Mouse (Mus musculus) megakaryocyte, embryonic 14.5 days (primary cell): ENCODE results near the gene Pitpna.

ENCODE experiments used
- FLI1 ChIP-seq: IDR thresholded peaks from 2 replicates; pipeline ENCODE4 v1.6.1; 2012; ENCODE audit warnings: low read length, inconsistent platforms, mixed read lengths
- GATA1 ChIP-seq: IDR thresholded peaks from 3 replicates; pipeline ENCODE4 v1.6.1; 2012; ENCODE audit warnings: mixed read lengths, low read length, inconsistent platforms, borderline replicate concordance

GRCm38 (mm10) chr11:75544713-75545112 lies 43.2 kb upstream of the Pitpna start:
- TF ChIP-seq GATA1 (no peak), FLI1 (no peak)
